Mouse (Mus musculus) embryonic facial prominence, embryonic 14.5 days (tissue): ENCODE data around the gene Pacsin2. TPM values are rescaled to one million over a fixed set of nuclear protein-coding genes. Genes with fewer than 3 reads are reported as not detected.

ENCODE experiments used
- ATAC-seq: fragments of 200-750 bp; cut with Nextera tagmentation; 2 replicates; pipeline ENCODE4 v1.8.0; 2017; ENCODE audit warnings: low read depth, moderate number of reproducible peaks, moderate TSS enrichment
- DNase-seq: peaks from one replicate; pipeline ENCODE4 v3.0.0-alpha.2; 2015; ENCODE audit warnings: low spot score
- H3K27ac ChIP-seq: fragments of 300-500 bp; sonication (generic); replicated peaks from 2 replicates; pipeline ENCODE4 v1.5.1; 2014; ENCODE audit warnings: low read depth, mild to moderate bottlenecking, low read length, moderate library complexity
- H3K27me3 ChIP-seq: fragments of 300-500 bp; sonication (generic); replicated peaks from 2 replicates; pipeline ENCODE4 v1.6.1; 2014; ENCODE audit warnings: low read length; ENCODE audit not compliant: control insufficient read depth, insufficient read depth
- H3K36me3 ChIP-seq: fragments of 300-500 bp; sonication (generic); 2 replicates; pipeline ENCODE4 v1.6.1; 2014; ENCODE audit warnings: low read length, mixed read lengths; ENCODE audit not compliant: control insufficient read depth, insufficient read depth
- H3K4me1 ChIP-seq: fragments of 300-500 bp; sonication (generic); 2 replicates; pipeline ENCODE4 v1.6.1; 2014; ENCODE audit warnings: antibody characterized with exemption, low read length; ENCODE audit not compliant: control insufficient read depth, insufficient read depth
- H3K4me2 ChIP-seq: fragments of 300-500 bp; sonication (generic); 2 replicates; pipeline ENCODE4 v1.6.1; 2014; ENCODE audit warnings: low read depth, mild to moderate bottlenecking, low read length, moderate library complexity, mixed read lengths
- H3K4me3 ChIP-seq: fragments of 300-500 bp; sonication (generic); 2 replicates; pipeline ENCODE4 v1.5.1; 2014; ENCODE audit warnings: low read depth, mild to moderate bottlenecking, low read length
- H3K9ac ChIP-seq: fragments of 300-500 bp; sonication (generic); 2 replicates; pipeline ENCODE4 v1.6.1; 2014; ENCODE audit warnings: low read depth, mild to moderate bottlenecking, low read length, moderate library complexity, mixed read lengths
- H3K9me3 ChIP-seq: fragments of 300-500 bp; sonication (generic); 2 replicates; pipeline ENCODE4 v1.6.1; 2016; ENCODE audit warnings: low read length; ENCODE audit not compliant: control insufficient read depth
- WGBS: fragments of 180-500 bp; shearing (Covaris S2); extraction: QIAGEN DNeasy Blood & Tissue Kit; methylation state at CpG from one replicate; pipeline ENCODE4 v1.1.7; 2014; 5-methylcytosine and 5-hydroxymethylcytosine counted together
- polyA plus RNA-seq: library from polyadenylated mRNA; unstranded; fragments of >200 nt; fragmentation: Nextera tagmentation; extraction: Ambion mirVana; gene quantifications from 2 replicates; pipeline ENCODE4 v1.2.1, GENCODE M21; 2014

The Pacsin2 gene
- polyA plus RNA-seq, 1 experiment from 2014 or later = 49.3 TPM

GRCm38 (mm10) chr15:83497299-83497698 lies 32.9 kb upstream of the Pacsin2 start:
- Histone ChIP-seq H3K9ac (no peak overlapping the region), H3K9me3 (no peaks in the 10 kb centered on the region), H3K27me3 (no peaks in the 10 kb centered on the region), H3K27ac (no peak overlapping the region), H3K36me3 (peaks cover 54% of the 10 kb centered on the region; the same call in 1 of the 2 replicates), H3K4me3 (no peak overlapping the region), H3K4me1 (no peaks in the 10 kb centered on the region), H3K4me2 (no peak overlapping the region)
- WGBS = 95% methylated on average over 6 of the region's 6 CpGs
- no peak for DNase-seq
- no peak for ATAC-seq

- Histone ChIP-seq H3K27ac (no peak overlapping the region), H3K4me1 (no peaks in the 10 kb centered on the region), H3K27me3 (no peaks in the 10 kb centered on the region), H3K4me3 (no peak overlapping the region), H3K9ac (no peak overlapping the region), H3K36me3 (peaks cover 57% of the 10 kb centered on the region; the same call in 1 of the 2 replicates), H3K4me2 (no peak overlapping the region), H3K9me3 (no peaks in the 10 kb centered on the region)
- ATAC-seq (no peak), DNase-seq (no peak)
- 68% methylated on average over 17 of the region's 22 CpGs for WGBS
These were observed 31.5 kb upstream of the Pacsin2 start for GRCm38 (mm10) chr15:83495787-83496367.

- Histone ChIP-seq H3K4me1 (no peaks in the 10 kb centered on the region), H3K36me3 (peaks cover 58% of the 10 kb centered on the region; the same call in 1 of the 2 replicates), H3K27me3 (no peaks in the 10 kb centered on the region), H3K27ac (no peak overlapping the region), H3K9me3 (no peaks in the 10 kb centered on the region), H3K4me2 (no peak overlapping the region), H3K9ac (no peak overlapping the region), H3K4me3 (no peak overlapping the region)
- no peak for DNase-seq
- 76% methylated on average over 3 of the region's 3 CpGs for WGBS
- ATAC-seq = no peak
These were observed 30.8 kb upstream of the Pacsin2 start for GRCm38 (mm10) chr15:83495195-83495594.

DNA sequence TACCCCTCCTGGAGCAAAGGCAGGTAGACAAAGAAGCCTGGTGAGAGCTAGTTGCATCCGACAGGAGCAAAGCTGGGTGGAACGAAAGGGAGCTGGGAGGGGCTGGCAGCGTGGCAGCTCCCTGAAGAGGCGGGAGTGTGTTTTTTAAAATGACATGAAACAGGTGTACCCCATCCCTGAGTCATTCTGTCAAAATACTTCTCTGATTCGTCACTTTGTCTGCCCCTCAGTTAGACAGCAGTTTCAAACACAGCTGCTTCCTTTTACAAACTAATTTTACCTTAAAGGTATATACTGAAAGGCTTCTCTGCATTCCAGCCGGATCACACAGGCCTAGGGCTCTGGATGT lies 30.1 kb upstream of the Pacsin2 start:
- Histone ChIP-seq H3K9ac (no peak overlapping the region), H3K27ac (no peak overlapping the region), H3K36me3 (peaks cover 61% of the 10 kb centered on the region; the same call in 1 of the 2 replicates), H3K4me3 (no peak overlapping the region), H3K27me3 (no peaks in the 10 kb centered on the region), H3K4me1 (no peaks in the 10 kb centered on the region), H3K9me3 (no peaks in the 10 kb centered on the region), H3K4me2 (no peak overlapping the region)
- DNase-seq (no peak), ATAC-seq (no peak)
- WGBS = 64% methylated on average over 6 of the region's 6 CpGs

DNA sequence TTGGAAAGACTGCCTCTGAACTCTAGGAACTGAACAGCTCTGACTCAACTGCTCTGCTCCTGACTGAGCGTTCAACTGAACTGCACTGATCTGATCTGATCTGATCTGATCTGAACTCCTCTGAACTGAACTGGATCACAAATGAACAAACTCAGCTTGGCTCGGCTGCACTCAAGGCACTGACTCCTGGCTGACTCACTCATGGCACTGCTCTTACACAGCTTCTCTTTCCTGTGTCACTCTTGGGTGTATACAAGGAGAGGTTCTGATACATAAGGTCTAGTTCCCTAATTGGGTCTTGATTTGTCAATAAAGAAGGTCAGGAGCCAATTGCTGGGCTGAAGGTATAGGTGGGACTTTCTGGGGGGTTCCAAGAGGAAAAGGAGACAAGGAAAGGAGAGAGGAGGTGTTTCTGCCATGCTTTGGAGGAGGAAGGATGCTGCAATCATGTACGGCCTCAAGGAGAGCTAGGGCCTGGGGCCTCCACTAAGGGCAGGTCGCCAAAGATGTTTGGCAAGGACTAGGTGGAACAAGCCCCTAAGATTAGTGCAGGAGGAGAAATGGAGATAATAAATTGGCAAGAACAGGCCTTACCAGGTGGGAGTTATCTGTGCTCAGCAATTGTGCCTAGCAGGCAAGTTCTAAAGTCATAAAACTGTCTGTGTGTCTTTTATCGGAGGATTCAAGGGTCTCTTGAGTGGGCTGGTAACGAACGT lies 29.6 kb upstream of the Pacsin2 start:
- H3K4me3 ChIP-seq = no peak overlapping the region
- no peaks in the 10 kb centered on the region for H3K4me1 ChIP-seq
- no peaks in the 10 kb centered on the region for H3K27me3 ChIP-seq
- H3K9me3 ChIP-seq = no peaks in the 10 kb centered on the region
- no peak overlapping the region for H3K9ac ChIP-seq
- no peak for DNase-seq
- peaks cover 66% of the 10 kb centered on the region; the same call in 1 of the 2 replicates for H3K36me3 ChIP-seq
- H3K27ac ChIP-seq = no peak overlapping the region
- no peak overlapping the region for H3K4me2 ChIP-seq
- no peak for ATAC-seq
- whole genome bisulfite sequencing = 84% methylated on average over 7 of the region's 7 CpGs

GRCm38 (mm10) chr15:83491891-83492290 lies 27.5 kb upstream of the Pacsin2 start:
- Histone ChIP-seq H3K4me3 (no peak overlapping the region), H3K9me3 (no peaks in the 10 kb centered on the region), H3K36me3 (peaks cover 60% of the 10 kb centered on the region; the same call in 1 of the 2 replicates), H3K4me2 (no peak overlapping the region), H3K9ac (no peak overlapping the region), H3K27me3 (no peaks in the 10 kb centered on the region), H3K4me1 (no peaks in the 10 kb centered on the region), H3K27ac (no peak overlapping the region)
- DNase-seq = peak; percentile 36
- 76% methylated on average over 5 of the region's 5 CpGs for WGBS
- no peak for ATAC-seq

DNA sequence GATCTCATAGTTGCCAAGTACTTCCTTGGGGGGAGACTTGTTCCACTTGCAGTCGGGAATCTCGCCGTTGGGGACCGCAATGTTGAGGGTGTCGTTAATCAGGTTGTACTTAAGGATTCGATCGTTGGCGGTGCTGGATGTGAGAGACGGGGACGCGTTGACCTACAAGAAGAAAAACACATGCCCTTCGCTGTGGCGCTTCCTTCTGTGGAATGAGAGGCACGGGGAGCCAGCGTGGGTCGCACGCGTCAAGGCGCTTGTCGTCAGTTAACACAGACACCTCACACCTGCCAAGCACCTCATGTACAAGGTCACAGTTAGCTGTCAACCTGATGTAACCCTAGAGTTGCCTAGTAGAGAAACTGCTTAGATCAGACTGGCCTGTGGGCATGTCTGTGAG lies 25.1 kb upstream of the Pacsin2 start:
- no peak overlapping the region for H3K27ac ChIP-seq
- no peaks in the 10 kb centered on the region for H3K4me1 ChIP-seq
- H3K4me2 ChIP-seq = no peak overlapping the region
- no peak overlapping the region for H3K9ac ChIP-seq
- no peak for DNase-seq
- H3K9me3 ChIP-seq = no peaks in the 10 kb centered on the region
- H3K4me3 ChIP-seq = no peak overlapping the region
- peaks cover 39% of the 10 kb centered on the region; the same call in 1 of the 2 replicates for H3K36me3 ChIP-seq
- ATAC-seq = no peak
- no peaks in the 10 kb centered on the region for H3K27me3 ChIP-seq
- 91% methylated on average over 20 of the region's 20 CpGs for WGBS

GRCm38 (mm10) chr15:83487477-83488115 lies 23.2 kb upstream of the Pacsin2 start:
- 64% methylated on average over 9 of the region's 9 CpGs for WGBS
- Histone ChIP-seq H3K9ac (no peak overlapping the region), H3K27me3 (no peaks in the 10 kb centered on the region), H3K36me3 (peaks cover 26% of the 10 kb centered on the region; the same call in 1 of the 2 replicates), H3K4me3 (no peak overlapping the region), H3K4me2 (no peak overlapping the region), H3K9me3 (no peaks in the 10 kb centered on the region), H3K27ac (no peak overlapping the region), H3K4me1 (no peaks in the 10 kb centered on the region)
- DNase-seq (no peak), ATAC-seq (no peak)
